Mouse (Mus musculus) liver, embryonic 14.5 days (tissue): Measurements from ENCODE around the gene Ccdc78. TPM values are rescaled to one million over a fixed set of nuclear protein-coding genes. Genes with fewer than 3 reads are reported as not detected.

ENCODE experiments used
- ATAC-seq: fragments of 200-750 bp; cut with Nextera tagmentation; 2 replicates; pipeline ENCODE4 v1.8.0; 2017; ENCODE audit warnings: moderate number of reproducible peaks, mild to moderate bottlenecking, moderate library complexity; ENCODE audit not compliant: insufficient read depth
- DNase-seq, 3 experiments: peaks; one replicate each; pipeline ENCODE4 v3.0.0-alpha.2; 2012 to 2013; ENCODE audit warnings: low read depth in 3 of 3, low spot score in 3 of 3
- H3K27ac ChIP-seq: fragments of 300-500 bp; sonication (generic); 2 replicates; pipeline ENCODE4 v1.5.1; 2014; ENCODE audit warnings: moderate library complexity, mild to moderate bottlenecking, control low read depth, inconsistent platforms
- H3K27me3 ChIP-seq: fragments of 300-500 bp; sonication (generic); 2 replicates; pipeline ENCODE4 v1.6.1; 2014; ENCODE audit warnings: mild to moderate bottlenecking, low read length, moderate library complexity; ENCODE audit not compliant: control insufficient read depth, insufficient read depth
- H3K36me3 ChIP-seq: fragments of 300-500 bp; sonication (generic); replicated peaks from 2 replicates; pipeline ENCODE4 v1.6.1; 2014; ENCODE audit warnings: low read depth; ENCODE audit not compliant: control insufficient read depth, insufficient read depth
- H3K4me1 ChIP-seq, 2 experiments: fragments of 200-500 bp in 1 of 2; fragments of 300-500 bp in 1 of 2; sonication (generic) in 1 of 2; replicated peaks; 2 replicates each; pipeline ENCODE4 v1.6.1; 2012 to 2014; ENCODE audit warnings: antibody characterized with exemption in 1 of 2, inconsistent platforms in 1 of 2, low read length in 1 of 2; ENCODE audit not compliant: control insufficient read depth in 2 of 2, insufficient read depth in 2 of 2
- H3K4me2 ChIP-seq: fragments of 300-500 bp; sonication (generic); 2 replicates; pipeline ENCODE4 v1.6.1; 2014; ENCODE audit warnings: low read depth, mild to moderate bottlenecking, control low read depth, moderate library complexity
- H3K4me3 ChIP-seq, 2 experiments: fragments of 200-500 bp in 1 of 2; fragments of 300-500 bp in 1 of 2; sonication (generic) in 1 of 2; 2 replicates each; pipeline ENCODE4 v1.5.1; 2012 to 2014; ENCODE audit warnings: low read depth in 2 of 2, low read length in 2 of 2, mild to moderate bottlenecking in 2 of 2, control low read depth in 1 of 2, inconsistent platforms in 1 of 2, moderate library complexity in 1 of 2; ENCODE audit not compliant: insufficient read depth in 1 of 2
- H3K9ac ChIP-seq: fragments of 300-500 bp; sonication (generic); replicated peaks from 2 replicates; pipeline ENCODE4 v1.6.1; 2014; ENCODE audit warnings: mild to moderate bottlenecking, control low read depth, moderate library complexity
- H3K9me3 ChIP-seq: fragments of 300-500 bp; sonication (generic); 2 replicates; pipeline ENCODE4 v1.6.1; 2016; ENCODE audit warnings: low read length, mixed read lengths; ENCODE audit not compliant: control insufficient read depth
- CTCF ChIP-seq: IDR thresholded peaks from 2 replicates; pipeline ENCODE4 v1.5.1; 2016; ENCODE audit warnings: antibody characterized with exemption, low read depth, control low read depth
- EP300 ChIP-seq: IDR thresholded peaks from 2 replicates; pipeline ENCODE4 v1.6.1; 2016; ENCODE audit warnings: antibody characterized with exemption, low read depth
- WGBS: fragments of 180-500 bp; shearing (Covaris S2); extraction: QIAGEN DNeasy Blood & Tissue Kit; methylation state at CpG from one replicate; pipeline ENCODE4 v1.1.7; 2014; ENCODE audit not compliant: insufficient replicate concordance; 5-methylcytosine and 5-hydroxymethylcytosine counted together
- polyA plus RNA-seq, 2 experiments: library from polyadenylated mRNA; depleted of rRNA in 1 of 2; stranded (reverse) in 1 of 2; unstranded in 1 of 2; fragments of >200 nt; fragmentation: Nextera tagmentation in 1 of 2; extraction: Ambion mirVana in 1 of 2; gene quantifications; 2 replicates each; pipeline versions ENCODE4 v1.2.1 to v1.2.3; 2012 to 2014

Gene Ccdc78
- polyA plus RNA-seq, 2 experiments: 0.02 TPM; not detected in 1

GRCm38 (mm10) chr17:25755627-25756377, 30.6 kb upstream of the Ccdc78 start:
- H3K9me3 ChIP-seq: no peaks in the 10 kb centered on the region
- no peaks in the 10 kb centered on the region for H3K36me3 ChIP-seq
- no peak for DNase-seq
- no peak overlapping the region for H3K9ac ChIP-seq
- WGBS: 31% methylated on average over 4 of the region's 4 CpGs
- no peak overlapping the region for H3K27ac ChIP-seq
- no peak for ATAC-seq
- no peak overlapping the region for H3K4me3 ChIP-seq
- TF ChIP-seq CTCF: no peak
- no peak for TF ChIP-seq EP300
- H3K4me2 ChIP-seq: no peak overlapping the region
- no peaks in the 10 kb centered on the region for H3K27me3 ChIP-seq
- no peaks in the 10 kb centered on the region for H3K4me1 ChIP-seq

- 61% methylated on average over 9 of the region's 9 CpGs for WGBS
- H3K27me3 ChIP-seq: no peaks in the 10 kb centered on the region
- no peak overlapping the region for H3K27ac ChIP-seq
- H3K36me3 ChIP-seq: no peaks in the 10 kb centered on the region
- ATAC-seq: no peak
- H3K9me3 ChIP-seq: no peaks in the 10 kb centered on the region
- no peak overlapping the region for H3K4me2 ChIP-seq
- TF ChIP-seq CTCF (no peak), EP300 (no peak)
- no peaks in the 10 kb centered on the region for H3K4me1 ChIP-seq
- H3K9ac ChIP-seq: no peak overlapping the region
- H3K4me3 ChIP-seq: no peak overlapping the region
- no peak for DNase-seq
Observed at GRCm38 (mm10) chr17:25756378-25757242, 29.8 kb upstream of the Ccdc78 start.

GRCm38 (mm10) chr17:25757691-25758090, 28.7 kb upstream of the Ccdc78 start:
- Histone ChIP-seq H3K4me2 (no peak overlapping the region), H3K36me3 (no peaks in the 10 kb centered on the region), H3K4me3 (no peak overlapping the region), H3K9me3 (no peaks in the 10 kb centered on the region), H3K27ac (no peak overlapping the region), H3K4me1 (no peaks in the 10 kb centered on the region), H3K27me3 (no peaks in the 10 kb centered on the region), H3K9ac (no peak overlapping the region)
- ATAC-seq (no peak), DNase-seq (no peak)
- TF ChIP-seq CTCF: no peak
- no peak for TF ChIP-seq EP300
- 39% methylated on average over 3 of the region's 3 CpGs for WGBS

- Histone ChIP-seq H3K4me1 (no peaks in the 10 kb centered on the region), H3K36me3 (no peaks in the 10 kb centered on the region), H3K4me3 (no peak overlapping the region), H3K9me3 (no peaks in the 10 kb centered on the region), H3K27me3 (no peaks in the 10 kb centered on the region), H3K27ac (no peak overlapping the region), H3K9ac (no peak overlapping the region), H3K4me2 (no peak overlapping the region)
- 55% methylated on average over 8 of the region's 8 CpGs for WGBS
- TF ChIP-seq CTCF: no peak
- TF ChIP-seq EP300: no peak
- ATAC-seq (no peak), DNase-seq (no peak)
Observed at GRCm38 (mm10) chr17:25760148-25760547, 26.2 kb upstream of the Ccdc78 start.

- H3K27me3 ChIP-seq: no peaks in the 10 kb centered on the region
- no peak for ATAC-seq
- whole genome bisulfite sequencing: 50% methylated on average over 4 of the region's 4 CpGs
- H3K9ac ChIP-seq: no peak overlapping the region
- H3K9me3 ChIP-seq: no peaks in the 10 kb centered on the region
- TF ChIP-seq EP300 (no peak), CTCF (no peak)
- H3K36me3 ChIP-seq: no peaks in the 10 kb centered on the region
- H3K4me1 ChIP-seq: no peaks in the 10 kb centered on the region
- H3K27ac ChIP-seq: no peak overlapping the region
- no peak overlapping the region for H3K4me3 ChIP-seq
- H3K4me2 ChIP-seq: no peak overlapping the region
- DNase-seq: no peak
Observed at GRCm38 (mm10) chr17:25761561-25761970, 24.8 kb upstream of the Ccdc78 start.
